Mouse (Mus musculus) kidney, embryonic 14.5 days (tissue): ENCODE measurements around the gene Dolk. TPM values are rescaled to one million over a fixed set of nuclear protein-coding genes. Genes with fewer than 3 reads are reported as not detected.

Source experiments
- ATAC-seq: fragments of 200-750 bp; cut with Nextera tagmentation; 2 replicates; pipeline ENCODE4 v1.8.0; 2017; ENCODE audit warnings: moderate number of reproducible peaks, mild to moderate bottlenecking, moderate TSS enrichment, moderate library complexity; ENCODE audit not compliant: low FRiP score, low TSS enrichment
- H3K27ac ChIP-seq: fragments of 300-500 bp; sonication (generic); 2 replicates; pipeline ENCODE4 v1.5.1; 2014; ENCODE audit warnings: low read depth, mild to moderate bottlenecking, low read length, moderate library complexity, mixed read lengths
- H3K27me3 ChIP-seq: fragments of 300-500 bp; sonication (generic); 2 replicates; pipeline ENCODE4 v1.6.1; 2014; ENCODE audit warnings: mild to moderate bottlenecking, low read length; ENCODE audit not compliant: control insufficient read depth, insufficient read depth
- H3K36me3 ChIP-seq: fragments of 300-500 bp; sonication (generic); 2 replicates; pipeline ENCODE4 v1.6.1; 2014; ENCODE audit warnings: low read length, mixed read lengths; ENCODE audit not compliant: control insufficient read depth, insufficient read depth
- H3K4me1 ChIP-seq: fragments of 300-500 bp; sonication (generic); 2 replicates; pipeline ENCODE4 v1.6.1; 2014; ENCODE audit warnings: low read length, mixed read lengths; ENCODE audit not compliant: control insufficient read depth, insufficient read depth
- H3K4me2 ChIP-seq: fragments of 300-500 bp; sonication (generic); replicated peaks from 2 replicates; pipeline ENCODE4 v1.6.1; 2014; ENCODE audit warnings: low read depth, mild to moderate bottlenecking, low read length
- H3K4me3 ChIP-seq: fragments of 300-500 bp; sonication (generic); 2 replicates; pipeline ENCODE4 v1.5.1; 2014; ENCODE audit warnings: mild to moderate bottlenecking, low read length
- H3K9ac ChIP-seq: fragments of 300-500 bp; sonication (generic); 2 replicates; pipeline ENCODE4 v1.6.1; 2014; ENCODE audit warnings: low read depth, mild to moderate bottlenecking, low read length, moderate library complexity
- H3K9me3 ChIP-seq: fragments of 300-500 bp; sonication (generic); 2 replicates; pipeline ENCODE4 v1.6.1; 2016; ENCODE audit warnings: low read length; ENCODE audit not compliant: control insufficient read depth
- WGBS: fragments of 180-500 bp; shearing (Covaris S2); extraction: QIAGEN DNeasy Blood & Tissue Kit; methylation state at CpG from one replicate; pipeline ENCODE4 v1.1.7; 2014; 5-methylcytosine and 5-hydroxymethylcytosine counted together
- polyA plus RNA-seq: library from polyadenylated mRNA; unstranded; fragments of >200 nt; fragmentation: Nextera tagmentation; extraction: Ambion mirVana; gene quantifications from 2 replicates; pipeline ENCODE4 v1.2.1, GENCODE M21; 2014

Gene Dolk
- polyA plus RNA-seq, 1 experiment from 2014 or later: 34.4 TPM

DNA sequence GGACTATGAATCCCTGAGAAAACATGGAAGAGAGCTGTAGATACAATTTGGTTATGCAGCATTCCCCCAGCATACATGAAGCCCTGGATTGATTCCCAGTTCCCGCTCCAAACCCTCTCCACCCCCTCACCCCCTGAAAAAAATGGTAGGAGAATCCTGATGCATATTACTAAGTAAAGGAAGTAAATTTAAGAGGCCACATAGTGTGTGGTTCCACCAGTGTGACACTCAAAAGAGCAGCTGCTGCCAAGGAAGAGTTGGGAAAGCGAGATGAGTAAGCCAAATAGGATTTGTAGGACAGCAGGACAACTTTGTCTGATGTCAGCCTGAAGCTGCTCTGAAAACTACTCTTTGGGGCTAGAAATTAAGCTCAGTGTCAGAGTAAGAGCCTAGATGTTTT, 25.3 kb upstream of the Dolk start:
- Histone ChIP-seq H3K36me3 (peaks cover 93% of the 10 kb centered on the region), H3K4me3 (no peak overlapping the region), H3K4me2 (no peak overlapping the region), H3K27me3 (no peaks in the 10 kb centered on the region), H3K9ac (no peak overlapping the region), H3K4me1 (no peaks in the 10 kb centered on the region), H3K9me3 (no peaks in the 10 kb centered on the region), H3K27ac (no peak overlapping the region)
- WGBS: 91% methylated on average over 2 of the region's 2 CpGs
- ATAC-seq: no peak

DNA sequence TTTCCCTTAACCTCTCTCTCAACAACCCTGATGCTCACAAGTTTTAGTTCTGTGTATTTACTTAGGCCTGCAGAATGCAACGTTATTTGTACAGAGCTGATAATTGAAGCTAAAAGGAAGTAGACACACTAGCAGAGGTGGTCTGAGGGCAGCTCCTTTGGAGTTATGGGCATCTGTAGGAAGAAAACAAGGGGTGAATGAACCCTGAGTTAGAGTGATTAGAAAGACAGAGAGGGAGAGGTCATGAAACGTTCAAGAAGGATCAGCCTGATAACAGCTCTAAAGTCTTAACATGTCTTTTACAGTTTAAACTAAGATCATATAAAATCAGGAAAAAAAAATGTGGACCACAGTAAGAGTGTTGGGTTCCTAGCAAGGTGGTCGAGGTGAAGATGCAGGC, 23.2 kb upstream of the Dolk start:
- no peak for ATAC-seq
- no peaks in the 10 kb centered on the region for H3K4me1 ChIP-seq
- peaks cover 95% of the 10 kb centered on the region for H3K36me3 ChIP-seq
- H3K27ac ChIP-seq: no peak overlapping the region
- H3K4me2 ChIP-seq: no peak overlapping the region
- H3K9ac ChIP-seq: no peak overlapping the region
- H3K27me3 ChIP-seq: no peaks in the 10 kb centered on the region
- no peaks in the 10 kb centered on the region for H3K9me3 ChIP-seq
- no peak overlapping the region for H3K4me3 ChIP-seq
- 87% methylated on average over 3 of the region's 3 CpGs for WGBS

DNA sequence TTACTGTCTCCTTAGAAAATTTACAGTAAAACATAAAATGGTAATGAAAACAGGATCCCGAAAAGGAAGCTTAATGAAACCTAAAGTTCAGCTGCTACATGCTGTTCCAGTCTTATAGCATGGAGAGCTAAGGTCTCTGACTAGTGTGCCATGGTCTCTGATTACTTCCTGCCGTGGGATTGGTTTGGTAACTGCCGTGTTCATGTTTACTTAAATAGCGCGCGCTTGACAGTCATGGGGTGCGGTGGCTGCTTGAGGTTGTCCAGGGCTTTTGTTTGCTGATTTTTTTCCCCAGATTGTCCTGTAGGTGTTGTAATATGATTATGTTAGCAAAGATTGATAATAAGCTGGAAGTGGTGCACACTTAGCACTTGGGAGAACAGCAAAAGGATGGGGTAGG, 20.0 kb upstream of the Dolk start:
- no peaks in the 10 kb centered on the region for H3K4me1 ChIP-seq
- no peak overlapping the region for H3K9ac ChIP-seq
- ATAC-seq: no peak
- no peak overlapping the region for H3K4me3 ChIP-seq
- no peaks in the 10 kb centered on the region for H3K9me3 ChIP-seq
- H3K27me3 ChIP-seq: no peaks in the 10 kb centered on the region
- peaks cover 97% of the 10 kb centered on the region for H3K36me3 ChIP-seq
- 94% methylated on average over 7 of the region's 7 CpGs for WGBS
- H3K4me2 ChIP-seq: no peak overlapping the region
- H3K27ac ChIP-seq: no peak overlapping the region

DNA sequence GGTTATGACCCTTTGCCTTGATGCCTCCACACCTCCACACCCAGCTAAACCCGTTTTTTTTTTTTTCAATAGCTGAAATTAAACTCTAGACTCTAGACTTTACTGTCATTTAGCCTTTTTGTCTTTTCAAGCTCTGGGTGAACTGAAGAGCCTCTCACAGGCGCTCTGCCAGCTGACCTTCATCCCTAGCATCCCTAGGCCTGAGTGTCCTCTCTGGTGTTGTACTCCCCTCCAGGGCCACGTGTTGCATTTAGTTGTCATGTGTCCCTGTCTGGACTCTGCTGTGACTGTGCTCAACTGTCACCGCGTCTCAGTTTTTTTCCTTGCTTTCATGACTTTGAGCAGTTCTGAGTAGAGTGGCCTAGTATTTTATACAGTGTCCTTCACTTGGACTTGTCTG, 13.8 kb upstream of the Dolk start:
- ATAC-seq: no peak
- peaks cover 74% of the 10 kb centered on the region for H3K36me3 ChIP-seq
- H3K4me3 ChIP-seq: no peak overlapping the region
- no peaks in the 10 kb centered on the region for H3K27me3 ChIP-seq
- H3K4me1 ChIP-seq: no peaks in the 10 kb centered on the region
- no peak overlapping the region for H3K4me2 ChIP-seq
- H3K27ac ChIP-seq: no peak overlapping the region
- WGBS: 87% methylated on average over 5 of the region's 5 CpGs
- H3K9me3 ChIP-seq: no peaks in the 10 kb centered on the region
- no peak overlapping the region for H3K9ac ChIP-seq

DNA sequence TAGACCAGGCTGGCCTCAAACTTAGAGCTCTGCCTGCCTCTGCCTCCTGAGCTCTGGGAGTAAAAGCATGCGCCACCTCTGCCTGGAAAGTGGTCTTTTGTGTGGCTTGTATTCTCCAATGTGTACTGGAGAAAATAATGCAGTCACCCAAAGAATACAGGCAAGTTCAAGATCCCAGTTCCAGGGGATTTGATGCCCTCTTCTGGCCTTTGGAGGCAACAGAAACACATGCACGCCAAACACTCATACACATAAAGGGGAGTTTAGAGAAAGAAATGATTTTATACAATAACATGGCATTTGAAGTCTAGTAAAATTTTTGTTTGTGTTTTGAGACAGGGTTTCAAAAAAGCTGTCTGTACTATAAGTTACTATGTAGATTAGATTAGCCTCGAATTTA, 13.4 kb upstream of the Dolk start:
- WGBS: 87% methylated on average over 3 of the region's 3 CpGs
- peaks cover 69% of the 10 kb centered on the region for H3K36me3 ChIP-seq

DNA sequence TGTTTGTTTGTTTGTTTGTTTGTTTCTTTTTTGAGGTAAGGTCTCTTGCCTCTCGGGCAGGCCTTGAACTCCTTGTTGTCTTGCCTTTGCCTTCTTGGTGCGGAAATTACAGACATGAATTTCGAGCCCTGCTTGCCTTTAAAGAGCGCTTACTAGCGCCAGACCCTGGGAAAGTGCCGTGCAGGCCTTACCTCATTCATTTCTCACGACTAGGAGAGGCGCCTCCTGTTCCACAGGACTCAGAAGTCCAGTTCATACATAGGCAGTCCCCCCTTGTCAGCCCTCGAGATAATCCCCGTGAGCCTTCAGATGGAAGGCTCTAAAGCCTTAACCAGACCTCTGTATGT, 866 bp upstream of the Dolk start:
- under 1% methylated on average over 10 of the region's 10 CpGs for WGBS
- H3K36me3 ChIP-seq: peaks cover 4% of the 10 kb centered on the region; the same call in 1 of the 2 replicates
- no peak for ATAC-seq

More for the DNA sequence above, 13.4 kb upstream of the Dolk start:
- Histone ChIP-seq H3K27ac (no peak overlapping the region), H3K9me3 (no peaks in the 10 kb centered on the region), H3K4me3 (no peak overlapping the region), H3K4me2 (no peak overlapping the region), H3K4me1 (no peaks in the 10 kb centered on the region), H3K9ac (no peak overlapping the region), H3K27me3 (no peaks in the 10 kb centered on the region)
- no peak for ATAC-seq

DNA sequence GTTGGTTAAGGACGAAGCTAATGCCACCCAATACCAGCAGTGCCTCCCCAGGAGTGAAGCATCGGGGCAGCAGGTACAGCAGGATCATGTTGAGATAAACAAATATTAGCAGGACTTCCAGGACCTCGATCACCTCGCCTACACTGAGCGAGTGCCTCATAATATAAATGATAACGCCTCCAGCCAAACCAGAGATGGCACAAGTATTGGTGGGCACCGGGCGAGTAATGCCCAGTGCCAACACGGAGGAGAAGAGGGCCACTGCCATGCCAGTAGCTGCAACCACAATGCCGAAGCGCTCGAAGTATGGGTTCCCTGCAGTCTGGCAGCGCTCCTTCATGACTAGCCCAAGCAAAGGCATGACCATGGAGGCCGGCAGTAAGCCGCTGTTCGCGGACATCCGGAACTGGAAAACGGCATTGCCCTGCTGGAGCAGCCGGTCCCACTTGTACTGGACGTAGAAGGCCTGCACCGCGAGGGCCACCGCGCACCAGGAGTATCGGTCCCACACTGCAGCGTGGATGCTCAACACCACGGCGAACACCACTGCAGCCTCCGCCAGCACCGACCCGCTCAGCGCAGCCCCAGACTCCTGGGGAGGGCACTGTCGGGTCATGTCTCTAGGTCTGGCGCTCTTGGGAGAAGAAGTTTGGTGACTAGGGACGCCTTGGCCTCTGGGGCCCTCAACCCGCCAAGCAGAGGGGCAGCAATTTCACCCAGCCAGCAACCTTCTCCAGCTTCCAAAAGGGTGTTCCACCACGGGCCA, 535 bp downstream of the Dolk start:
- WGBS: 15% methylated on average over 38 of the region's 38 CpGs
- H3K27ac ChIP-seq: no peak overlapping the region
- H3K27me3 ChIP-seq: no peaks in the 10 kb centered on the region
- H3K4me1 ChIP-seq: peaks cover 17% of the 10 kb centered on the region
- ATAC-seq: peak; percentile 72
- no peaks in the 10 kb centered on the region for H3K9me3 ChIP-seq
- H3K4me2 ChIP-seq: peak overlapping the region; percentile 63
- H3K36me3 ChIP-seq: peaks cover 4% of the 10 kb centered on the region; the same call in 1 of the 2 replicates
- peak overlapping the region; percentile 78 for H3K4me3 ChIP-seq
- peak overlapping the region; percentile 87 for H3K9ac ChIP-seq

More for the DNA sequence above, 866 bp upstream of the Dolk start:
- Histone ChIP-seq H3K4me3 (peak overlapping the region; percentile 78), H3K27ac (peak overlapping the region; percentile 56; the same call in 1 of the 2 replicates), H3K4me2 (peak overlapping the region; percentile 63), H3K4me1 (peaks cover 17% of the 10 kb centered on the region), H3K27me3 (no peaks in the 10 kb centered on the region), H3K9me3 (no peaks in the 10 kb centered on the region), H3K9ac (peak overlapping the region; percentile 87)

DNA sequence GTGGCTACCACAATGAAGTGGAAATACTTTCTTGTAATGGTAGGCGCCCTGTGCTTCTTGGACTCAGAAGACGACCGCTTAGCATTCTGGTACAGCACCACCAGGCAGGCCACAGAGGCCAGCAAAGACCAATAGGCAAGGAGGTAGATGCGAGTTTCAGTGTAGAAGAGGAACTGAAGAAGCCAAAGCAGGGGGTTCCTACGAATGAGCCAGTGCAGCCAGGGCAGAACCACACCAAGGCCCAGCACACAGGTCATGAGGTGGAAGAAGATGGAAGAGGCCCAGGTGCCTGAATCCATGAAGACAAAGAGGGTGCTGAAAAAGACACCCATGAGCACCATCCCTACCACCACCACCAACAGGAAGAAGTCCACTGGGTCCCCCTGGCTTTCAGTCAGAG, 1.1 kb downstream of the Dolk start:
- ATAC-seq: no peak
- Histone ChIP-seq H3K9me3 (no peaks in the 10 kb centered on the region), H3K9ac (peak overlapping the region; percentile 87; the same call in 1 of the 2 replicates), H3K4me3 (peak overlapping the region; percentile 78), H3K4me1 (peaks cover 17% of the 10 kb centered on the region), H3K27me3 (no peaks in the 10 kb centered on the region), H3K27ac (no peak overlapping the region), H3K36me3 (peaks cover 4% of the 10 kb centered on the region; the same call in 1 of the 2 replicates), H3K4me2 (peak overlapping the region; percentile 63)
- WGBS: 97% methylated on average over 5 of the region's 5 CpGs

DNA sequence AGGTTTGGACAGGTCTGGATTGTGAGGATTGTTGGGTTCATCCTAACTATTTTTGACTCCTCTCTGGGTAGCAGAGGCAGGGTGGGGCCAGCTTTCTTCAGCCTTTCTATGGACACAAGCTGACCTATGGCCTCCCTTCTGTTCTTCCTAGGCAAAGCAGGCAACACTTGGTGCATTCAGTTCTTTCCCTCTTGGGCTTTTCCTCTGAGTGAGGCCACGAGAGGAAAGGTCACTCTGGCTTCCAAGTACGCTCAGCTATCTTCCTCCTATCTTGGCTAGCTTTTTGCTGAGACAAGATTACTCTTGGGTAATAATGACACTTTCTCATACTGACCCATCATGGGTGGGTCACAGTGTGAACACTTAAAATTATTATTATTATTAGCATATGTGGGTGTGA, 2.9 kb downstream of the Dolk start:
- Histone ChIP-seq H3K4me1 (peaks cover 17% of the 10 kb centered on the region), H3K36me3 (peaks cover 4% of the 10 kb centered on the region; the same call in 1 of the 2 replicates), H3K4me2 (no peak overlapping the region), H3K4me3 (no peak overlapping the region), H3K27me3 (no peaks in the 10 kb centered on the region), H3K27ac (no peak overlapping the region), H3K9me3 (no peaks in the 10 kb centered on the region), H3K9ac (no peak overlapping the region)
- ATAC-seq: no peak
- 87% methylated on average over 2 of the region's 2 CpGs for WGBS
